Mouse (Mus musculus) stomach, embryonic 16.5 days (tissue): ENCODE results near the gene Acvr1b. TPM values are rescaled to one million over a fixed set of nuclear protein-coding genes. Genes with fewer than 3 reads are reported as not detected.
A peak's percentile ranks its signal among the peaks of the same experiment; 100 is the strongest.

Source experiments
- ATAC-seq: fragments of 200-750 bp; cut with Nextera tagmentation; 2 replicates; pipeline ENCODE4 v1.8.0; 2017; ENCODE audit warnings: moderate number of reproducible peaks, moderate TSS enrichment; ENCODE audit not compliant: insufficient read depth, low FRiP score
- H3K27ac ChIP-seq: fragments of 300-500 bp; sonication (generic); 2 replicates; pipeline ENCODE4 v1.5.1; 2014; ENCODE audit warnings: low read length
- H3K27me3 ChIP-seq: fragments of 300-500 bp; sonication (generic); 2 replicates; pipeline ENCODE4 v1.6.1; 2014; ENCODE audit warnings: low read length, control low read depth, mixed read lengths; ENCODE audit not compliant: control insufficient read depth, insufficient read depth
- H3K36me3 ChIP-seq: fragments of 300-500 bp; sonication (generic); 2 replicates; pipeline ENCODE4 v1.6.1; 2014; ENCODE audit warnings: low read length; ENCODE audit not compliant: control insufficient read depth, insufficient read depth
- H3K4me1 ChIP-seq: fragments of 300-500 bp; sonication (generic); 2 replicates; pipeline ENCODE4 v1.6.1; 2014; ENCODE audit warnings: low read length, control low read depth, mixed read lengths; ENCODE audit not compliant: control insufficient read depth, insufficient read depth
- H3K4me2 ChIP-seq: fragments of 300-500 bp; sonication (generic); 2 replicates; pipeline ENCODE4 v1.6.1; 2014; ENCODE audit warnings: low read depth, low read length, mixed read lengths
- H3K4me3 ChIP-seq: fragments of 300-500 bp; sonication (generic); replicated peaks from 2 replicates; pipeline ENCODE4 v1.5.1; 2014; ENCODE audit warnings: mild to moderate bottlenecking, low read length
- H3K9ac ChIP-seq: fragments of 300-500 bp; sonication (generic); 2 replicates; pipeline ENCODE4 v1.6.1; 2014; ENCODE audit warnings: low read length
- H3K9me3 ChIP-seq: fragments of 300-500 bp; sonication (generic); replicated peaks from 2 replicates; pipeline ENCODE4 v1.6.1; 2016; ENCODE audit warnings: low read length, control low read depth; ENCODE audit not compliant: control insufficient read depth
- WGBS: fragments of 180-500 bp; shearing (Covaris S2); extraction: QIAGEN DNeasy Blood & Tissue Kit; methylation state at CpG from one replicate; pipeline ENCODE4 v1.1.7; 2014; 5-methylcytosine and 5-hydroxymethylcytosine counted together
- polyA plus RNA-seq: library from polyadenylated mRNA; unstranded; fragments of >200 nt; fragmentation: Nextera tagmentation; extraction: Ambion mirVana; gene quantifications from 2 replicates; pipeline ENCODE4 v1.2.1, GENCODE M21; 2015

Gene Acvr1b
- polyA plus RNA-seq, 1 experiment from 2014 or later: 11.6 TPM

- Histone ChIP-seq H3K9ac (no peak overlapping the region), H3K27ac (peak overlapping the region; percentile 19; the same call in 1 of the 2 replicates), H3K4me2 (no peak overlapping the region), H3K4me3 (no peak overlapping the region), H3K9me3 (0 out of 2 replicates have a peak, but pooled peaks cover 3% of the 10 kb centered on the region), H3K27me3 (no peaks in the 10 kb centered on the region), H3K4me1 (peaks cover 12% of the 10 kb centered on the region), H3K36me3 (peaks cover 31% of the 10 kb centered on the region)
- no peak for ATAC-seq
These were observed 23.1 kb downstream of the Acvr1b start for GRCm38 (mm10) chr15:101196961-101197360.

- Histone ChIP-seq H3K36me3 (peaks cover 31% of the 10 kb centered on the region), H3K9me3 (0 out of 2 replicates have a peak, but pooled peaks cover 3% of the 10 kb centered on the region), H3K9ac (no peak overlapping the region), H3K4me1 (0 out of 2 replicates have a peak, but pooled peaks cover 6% of the 10 kb centered on the region), H3K4me3 (no peak overlapping the region), H3K4me2 (no peak overlapping the region), H3K27me3 (no peaks in the 10 kb centered on the region), H3K27ac (no peak overlapping the region; the same call in 1 of the 2 replicates)
- peak; percentile 24; the same call in 1 of the 2 replicates for ATAC-seq
- 83% methylated on average over 15 of the region's 15 CpGs for WGBS
These were observed 23.8 kb downstream of the Acvr1b start for GRCm38 (mm10) chr15:101197497-101198179.

- H3K4me3 ChIP-seq: no peak overlapping the region
These were observed 24.4 kb downstream of the Acvr1b start for GRCm38 (mm10) chr15:101198218-101198617.

GRCm38 (mm10) chr15:101198850-101199249 is 25.0 kb downstream of the Acvr1b start:
- Histone ChIP-seq H3K4me2 (no peak overlapping the region), H3K4me3 (no peak overlapping the region), H3K9ac (no peak overlapping the region), H3K4me1 (0 out of 2 replicates have a peak, but pooled peaks cover 6% of the 10 kb centered on the region), H3K27ac (no peak overlapping the region), H3K36me3 (peaks cover 35% of the 10 kb centered on the region), H3K27me3 (no peaks in the 10 kb centered on the region), H3K9me3 (0 out of 2 replicates have a peak, but pooled peaks cover 3% of the 10 kb centered on the region)
- ATAC-seq: no peak
- 86% methylated on average over 14 of the region's 14 CpGs for WGBS

More at GRCm38 (mm10) chr15:101198218-101198617, 24.4 kb downstream of the Acvr1b start:
- peaks cover 31% of the 10 kb centered on the region for H3K36me3 ChIP-seq
- WGBS: 17% methylated on average over 3 of the region's 3 CpGs
- no peak overlapping the region for H3K9ac ChIP-seq
- H3K4me1 ChIP-seq: 0 out of 2 replicates have a peak, but pooled peaks cover 6% of the 10 kb centered on the region
- no peaks in the 10 kb centered on the region for H3K27me3 ChIP-seq
- H3K4me2 ChIP-seq: no peak overlapping the region
- no peak overlapping the region for H3K27ac ChIP-seq
- peak; percentile 75 for ATAC-seq
- 0 out of 2 replicates have a peak, but pooled peaks cover 3% of the 10 kb centered on the region for H3K9me3 ChIP-seq

- H3K4me2 ChIP-seq: no peak overlapping the region
- 0 out of 2 replicates have a peak, but pooled peaks cover 3% of the 10 kb centered on the region for H3K9me3 ChIP-seq
- no peak for ATAC-seq
- no peak overlapping the region for H3K4me3 ChIP-seq
- no peak overlapping the region for H3K9ac ChIP-seq
- H3K4me1 ChIP-seq: 0 out of 2 replicates have a peak, but pooled peaks cover 6% of the 10 kb centered on the region
- H3K36me3 ChIP-seq: peaks cover 31% of the 10 kb centered on the region
- no peak overlapping the region for H3K27ac ChIP-seq
- 96% methylated on average over 9 of the region's 9 CpGs for WGBS
- no peaks in the 10 kb centered on the region for H3K27me3 ChIP-seq
These were observed 27.0 kb downstream of the Acvr1b start for GRCm38 (mm10) chr15:101200777-101201295.

GRCm38 (mm10) chr15:101201414-101201813 is 27.5 kb downstream of the Acvr1b start:
- Histone ChIP-seq H3K36me3 (peaks cover 31% of the 10 kb centered on the region), H3K4me1 (0 out of 2 replicates have a peak, but pooled peaks cover 6% of the 10 kb centered on the region), H3K4me3 (no peak overlapping the region), H3K27me3 (no peaks in the 10 kb centered on the region), H3K9ac (no peak overlapping the region), H3K27ac (no peak overlapping the region), H3K9me3 (0 out of 2 replicates have a peak, but pooled peaks cover 3% of the 10 kb centered on the region), H3K4me2 (no peak overlapping the region)
- 83% methylated on average over 3 of the region's 3 CpGs for WGBS
- no peak for ATAC-seq

GRCm38 (mm10) chr15:101203673-101204072 is 29.8 kb downstream of the Acvr1b start:
- Histone ChIP-seq H3K27ac (no peak overlapping the region), H3K9me3 (0 out of 2 replicates have a peak, but pooled peaks cover 3% of the 10 kb centered on the region), H3K4me3 (no peak overlapping the region), H3K27me3 (no peaks in the 10 kb centered on the region), H3K9ac (no peak overlapping the region), H3K36me3 (peaks cover 35% of the 10 kb centered on the region), H3K4me1 (no peaks in the 10 kb centered on the region), H3K4me2 (no peak overlapping the region)
- WGBS: 61% methylated on average over 4 of the region's 4 CpGs
- ATAC-seq: no peak

- no peak for ATAC-seq
- H3K27ac ChIP-seq: 0 out of 2 replicates have a peak overlapping the region, but pooled peaks have one; percentile 10
- 0 out of 2 replicates have a peak, but pooled peaks cover 3% of the 10 kb centered on the region for H3K9me3 ChIP-seq
- H3K27me3 ChIP-seq: no peaks in the 10 kb centered on the region
- no peaks in the 10 kb centered on the region for H3K4me1 ChIP-seq
- no peak overlapping the region for H3K4me3 ChIP-seq
- 72% methylated on average over 7 of the region's 7 CpGs for WGBS
- no peak overlapping the region for H3K4me2 ChIP-seq
- peaks cover 29% of the 10 kb centered on the region for H3K36me3 ChIP-seq
- no peak overlapping the region for H3K9ac ChIP-seq
These were observed 30.9 kb downstream of the Acvr1b start for GRCm38 (mm10) chr15:101204781-101205180.

GRCm38 (mm10) chr15:101210228-101210627 is 36.4 kb downstream of the Acvr1b start:
- 63% methylated on average over 6 of the region's 6 CpGs for WGBS

More at GRCm38 (mm10) chr15:101210228-101210627, 36.4 kb downstream of the Acvr1b start:
- H3K9me3 ChIP-seq: no peaks in the 10 kb centered on the region
- H3K27ac ChIP-seq: no peak overlapping the region
- peak; percentile 68; the same call in 1 of the 2 replicates for ATAC-seq
- peaks cover 18% of the 10 kb centered on the region for H3K36me3 ChIP-seq
- no peak overlapping the region for H3K9ac ChIP-seq
- no peaks in the 10 kb centered on the region for H3K27me3 ChIP-seq
- no peak overlapping the region for H3K4me3 ChIP-seq
- H3K4me1 ChIP-seq: peaks cover 6% of the 10 kb centered on the region; the same call in 1 of the 2 replicates
- no peak overlapping the region for H3K4me2 ChIP-seq
